Mouse (Mus musculus) liver, embryonic 14.5 days (tissue): ENCODE results near the gene Sept5.

Experiments used
- CTCF ChIP-seq: IDR thresholded peaks from 2 replicates; pipeline ENCODE4 v1.5.1; 2016; ENCODE audit warnings: antibody characterized with exemption, low read depth, control low read depth
- EP300 ChIP-seq: IDR thresholded peaks from 2 replicates; pipeline ENCODE4 v1.6.1; 2016; ENCODE audit warnings: antibody characterized with exemption, low read depth

- TF ChIP-seq CTCF (no peak), EP300 (no peak)
These were observed 7.0 kb upstream of the Sept5 start for GRCm38 (mm10) chr16:18636804-18637203.
